Mouse (Mus musculus): Measurements from ENCODE around the gene Rsbn1l.
"Not testable (repeated sequence)": the region's sequence is repeated elsewhere in the genome, so short reads cannot be mapped to it uniquely, and the experiment has no call there.

Rsbn1l gene

DNA sequence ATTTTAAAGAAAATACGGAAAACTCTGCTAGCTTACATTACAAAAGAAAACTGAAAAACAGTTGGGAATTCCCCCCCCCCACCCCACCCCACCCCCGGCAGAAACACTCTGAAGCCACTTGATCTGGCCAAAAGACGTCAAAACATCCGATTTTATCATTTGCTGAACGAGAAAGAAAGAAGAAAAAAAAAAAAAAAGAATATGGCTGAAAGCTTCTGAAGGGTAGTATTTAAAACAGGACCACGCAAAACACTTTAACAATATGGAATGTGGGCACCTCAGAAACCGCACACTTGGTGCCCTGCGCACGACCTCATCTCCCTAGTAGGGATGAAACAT lies 5.7 kb downstream of the Rsbn1l start:
- no peak for DNase-seq (ENCODE audit: low read depth, low spot score)

DNA sequence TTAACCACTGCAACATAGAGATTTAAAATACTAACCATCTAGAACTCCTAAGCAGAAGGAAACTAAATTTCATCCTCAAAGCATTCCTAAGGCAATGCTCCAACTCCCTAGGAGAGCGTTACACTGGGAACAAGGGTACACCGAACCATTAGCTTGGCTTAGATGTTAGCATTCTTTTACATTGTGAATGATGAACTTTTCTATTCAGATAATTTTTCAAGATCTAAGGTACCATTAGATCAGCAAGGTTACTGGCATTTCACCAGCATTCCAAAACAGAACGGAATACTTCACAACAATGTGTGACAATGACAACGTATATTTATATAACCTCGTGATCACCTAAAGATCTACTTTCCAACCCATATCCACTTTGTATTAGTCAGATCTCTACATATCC lies 6.1 kb downstream of the Rsbn1l start:
- no peak for DNase-seq (ENCODE audit: low read depth, low spot score)

DNA sequence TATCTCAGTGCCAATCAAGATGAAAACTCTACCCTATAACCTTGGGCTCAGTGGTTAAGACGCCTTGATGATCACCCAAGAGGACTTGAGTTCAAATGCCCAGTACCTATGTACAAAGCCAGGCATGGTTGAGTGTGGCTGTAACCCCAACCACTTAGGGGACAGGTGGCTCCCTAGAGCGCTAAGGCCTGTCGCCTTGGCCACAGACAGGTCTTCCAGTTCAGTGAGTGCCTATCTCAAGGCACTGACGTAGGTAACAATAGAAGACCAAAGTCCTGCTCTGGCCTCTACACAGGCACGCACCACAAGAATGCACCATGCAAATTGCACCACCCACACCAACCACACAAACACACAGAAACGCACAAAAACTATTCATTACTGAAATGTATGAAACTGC lies 9.3 kb downstream of the Rsbn1l start:
- no peak for DNase-seq (ENCODE audit: low read depth, low spot score)

DNA sequence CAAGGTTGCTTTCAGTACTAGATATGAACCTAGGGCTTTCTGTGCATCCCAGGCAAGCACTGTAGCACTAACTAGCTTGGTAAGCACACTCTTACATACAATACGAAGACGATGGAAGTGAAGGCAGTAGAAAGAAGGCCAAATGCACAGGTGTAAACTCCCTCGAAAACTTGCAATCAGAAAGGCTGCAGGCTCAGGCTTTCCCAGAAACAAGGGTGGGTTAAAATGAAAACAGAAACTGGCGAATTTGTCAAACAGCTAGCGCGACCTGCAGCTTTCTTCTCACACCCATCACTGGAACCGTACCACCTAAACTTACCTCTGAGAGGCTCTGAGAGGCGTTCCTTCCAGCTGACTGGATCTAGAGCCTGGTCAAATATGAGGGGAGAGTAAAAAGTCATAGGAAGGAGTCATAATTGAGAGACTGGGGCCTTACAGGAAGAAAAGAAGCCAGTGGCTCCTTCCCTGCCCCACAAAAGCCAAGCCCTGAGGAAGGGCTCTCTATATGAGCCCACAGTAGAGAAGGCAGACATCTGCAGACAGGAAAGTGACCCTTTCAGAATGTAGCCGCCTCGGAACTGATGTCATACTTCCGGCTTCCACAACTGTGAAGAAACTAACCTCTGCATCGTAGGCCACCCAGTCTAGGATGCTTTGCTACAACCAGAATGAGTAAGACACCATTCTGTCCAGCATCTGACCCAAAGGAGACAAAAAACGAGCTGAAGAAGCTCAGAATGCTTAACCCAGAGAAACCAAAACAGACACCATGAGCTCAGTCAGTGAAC lies 11.0 kb downstream of the Rsbn1l start:
- DNase-seq (ENCODE audit: low read depth, low spot score) = no peak

DNA sequence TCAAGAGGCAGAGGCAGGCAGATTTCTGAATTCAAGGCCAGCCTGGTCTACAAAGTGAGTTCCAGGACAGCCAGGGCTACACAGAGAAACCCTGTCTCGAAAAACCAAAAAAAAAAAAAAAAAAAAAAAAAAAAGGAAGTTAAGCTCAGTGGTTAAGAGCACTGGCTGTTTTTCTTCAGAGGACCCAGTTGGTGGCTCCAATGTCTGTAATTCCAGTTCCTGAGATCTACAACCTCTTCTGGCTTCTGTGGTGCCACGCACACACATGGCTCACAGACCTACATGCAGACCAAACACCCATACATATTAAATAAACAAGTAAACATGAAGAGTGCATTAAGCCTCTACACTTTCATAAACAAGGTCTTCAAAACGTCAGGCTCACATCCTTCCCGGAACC lies 12.4 kb downstream of the Rsbn1l start:
- not testable (repeated sequence) for DNase-seq (ENCODE audit: low read depth, low spot score)

DNA sequence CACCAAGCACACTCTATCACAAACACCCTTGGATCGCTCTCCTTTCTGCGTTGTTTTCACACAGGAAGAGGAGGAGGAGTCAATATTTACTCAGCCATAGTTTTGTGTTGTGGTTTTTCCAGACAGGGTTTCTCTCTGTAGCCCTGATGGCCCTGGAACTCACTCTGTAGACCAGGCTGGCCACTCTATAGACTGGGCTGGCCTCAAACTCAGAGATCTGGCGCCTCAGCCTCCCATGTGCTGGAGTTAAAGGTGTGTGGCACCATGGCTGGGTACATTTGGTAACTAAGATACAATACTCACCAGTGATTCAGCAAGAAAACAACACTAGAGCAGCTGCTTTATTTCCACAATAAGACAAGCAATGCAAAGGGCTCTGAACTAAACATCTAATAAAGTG lies 13.7 kb downstream of the Rsbn1l start:
- DNase-seq (ENCODE audit: low read depth, low spot score) = no peak

DNA sequence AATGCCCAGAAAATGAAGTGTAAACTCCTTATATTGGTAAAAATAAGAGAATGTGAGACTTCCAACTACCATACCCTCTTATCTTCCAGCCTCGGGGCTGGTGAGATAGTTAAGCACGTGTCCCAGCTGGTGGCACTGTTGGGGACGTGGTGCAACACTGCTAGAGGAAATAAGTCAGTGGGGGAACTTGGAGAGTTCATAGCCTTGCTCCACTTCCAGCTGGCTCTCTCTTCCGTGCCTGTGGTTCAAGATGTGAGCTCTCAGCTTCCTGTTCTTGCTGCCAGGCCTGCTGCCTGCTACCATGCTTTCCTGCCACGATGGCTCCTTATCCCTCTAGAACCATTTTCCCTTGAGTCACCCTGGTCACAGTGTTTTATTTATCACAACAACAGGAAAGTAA lies 15.0 kb downstream of the Rsbn1l start:
- DNase-seq (ENCODE audit: low read depth, low spot score) = no peak

DNA sequence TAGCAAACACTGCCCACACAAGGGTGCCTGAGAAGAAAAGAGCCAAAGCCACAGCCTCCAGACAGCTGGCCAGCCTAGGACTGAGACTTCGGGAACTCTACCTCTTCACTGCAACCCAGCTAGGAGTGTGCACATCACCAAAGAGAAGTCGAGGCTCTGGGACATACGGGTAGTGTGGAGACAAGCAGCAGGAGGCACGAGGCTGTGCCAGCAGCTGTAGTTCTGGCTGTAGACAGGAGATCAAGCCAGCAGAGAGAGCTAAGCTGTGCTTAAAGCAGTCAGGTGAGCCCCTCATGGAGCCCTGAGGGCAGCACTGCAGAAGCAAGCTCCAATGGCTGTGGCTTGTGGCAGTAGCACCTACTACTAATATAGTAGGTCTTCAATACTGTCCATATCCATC lies 15.5 kb downstream of the Rsbn1l start:
- no peak for DNase-seq (ENCODE audit: low read depth, low spot score)

DNA sequence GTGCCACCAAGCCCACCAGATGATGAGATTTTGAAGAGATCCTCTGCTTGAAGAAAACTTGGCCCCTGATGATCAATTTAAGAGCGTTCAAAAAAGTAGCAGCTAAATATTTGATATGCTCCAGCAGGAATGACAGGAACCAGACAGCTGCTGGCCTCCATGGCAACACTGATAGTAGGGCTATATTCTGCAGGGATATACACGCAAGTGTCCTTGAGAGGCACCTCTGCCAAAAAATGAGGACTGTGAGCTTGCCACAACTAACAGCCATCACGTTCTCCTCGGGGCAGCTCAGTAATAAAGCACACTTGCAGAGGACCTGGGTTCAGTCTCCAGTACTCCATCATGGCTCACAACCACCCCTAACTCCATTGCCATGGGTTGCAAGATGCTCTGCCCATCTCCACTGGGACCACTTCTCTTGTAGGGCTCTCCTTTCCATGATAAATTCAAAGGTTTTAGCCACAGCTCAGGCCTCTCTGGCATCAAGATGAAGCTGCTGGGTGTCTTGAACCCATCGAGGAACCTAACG lies 16.1 kb downstream of the Rsbn1l start:
- no peak for DNase-seq (ENCODE audit: low read depth, low spot score)

DNA sequence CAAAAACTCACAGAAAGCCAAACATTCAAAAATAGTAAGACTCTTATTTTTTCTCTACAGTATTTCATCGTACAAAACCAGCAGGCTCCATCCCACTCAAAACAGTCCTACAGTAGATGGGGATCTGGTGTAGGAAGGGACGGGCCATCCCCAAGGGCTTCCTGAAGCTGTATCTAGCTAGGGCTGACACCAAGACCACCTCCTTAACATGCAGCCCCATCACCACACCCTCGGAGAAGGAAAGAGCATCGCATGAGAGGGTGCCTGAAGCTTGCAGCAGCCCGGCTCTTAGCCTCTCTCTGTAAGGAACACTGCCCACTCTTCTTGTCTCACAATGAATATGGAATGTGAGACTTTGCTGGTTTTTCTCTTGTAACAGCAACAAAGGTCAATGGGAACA lies 17.7 kb downstream of the Rsbn1l start:
- no peak for DNase-seq (ENCODE audit: low read depth, low spot score)

DNA sequence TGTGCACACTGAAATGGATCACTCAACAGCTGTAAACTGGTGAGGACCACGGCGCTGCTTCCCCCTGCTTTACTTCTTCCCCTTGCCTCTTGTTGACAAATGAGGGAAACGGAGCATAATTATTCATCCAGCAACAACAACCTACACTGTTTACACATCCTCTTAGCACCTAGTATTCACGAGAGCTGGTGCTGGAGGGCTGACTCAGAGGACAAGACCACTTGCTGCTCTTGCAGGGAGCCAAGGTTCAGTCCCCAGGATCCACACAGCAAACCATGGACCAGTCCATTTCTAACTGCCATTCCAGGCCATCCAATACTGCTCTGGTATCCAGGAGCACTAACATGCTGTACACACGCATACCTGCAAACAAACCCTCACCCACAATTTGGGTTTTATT lies 20.3 kb downstream of the Rsbn1l start:
- no peak for DNase-seq (ENCODE audit: low read depth, low spot score)

DNA sequence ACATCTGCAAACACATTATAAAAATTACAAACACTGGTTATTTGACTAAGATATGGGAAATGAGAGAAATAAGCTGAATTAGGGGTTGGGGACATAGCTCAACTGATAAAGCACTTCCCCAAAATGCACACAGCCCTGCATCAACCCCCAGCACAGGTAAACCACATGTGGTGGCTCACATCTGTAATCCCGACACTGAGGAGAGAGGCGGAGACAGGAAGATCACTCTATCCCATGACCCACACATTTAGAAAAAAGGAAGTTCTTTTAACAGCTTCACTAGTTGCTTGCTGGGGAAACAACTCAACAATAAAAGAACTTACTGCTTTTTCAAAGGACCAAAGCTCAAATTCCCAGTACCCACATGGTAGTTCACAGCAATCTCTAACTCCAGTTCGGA lies 23.6 kb downstream of the Rsbn1l start:
- no peak for DNase-seq (ENCODE audit: low read depth, low spot score)

DNA sequence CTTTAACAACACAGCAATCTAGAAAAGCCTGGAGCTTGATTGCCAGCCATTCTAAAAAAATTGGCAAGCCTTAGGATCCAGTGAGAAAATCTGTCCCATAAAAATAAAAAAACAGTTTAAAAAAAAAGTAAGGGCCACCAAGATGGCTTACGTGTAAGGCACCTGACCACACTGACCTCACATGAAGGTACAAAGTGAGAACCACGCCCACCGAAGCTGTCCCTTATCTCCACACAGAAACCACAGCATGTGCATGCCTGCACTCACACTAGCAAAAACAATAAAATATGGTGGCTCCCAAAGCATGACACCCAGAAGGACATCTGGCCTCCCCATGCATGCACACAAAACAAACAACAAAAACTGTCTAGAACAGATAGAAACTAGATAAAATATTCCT lies 24.9 kb downstream of the Rsbn1l start:
- no peak for DNase-seq (ENCODE audit: low read depth, low spot score)

DNA sequence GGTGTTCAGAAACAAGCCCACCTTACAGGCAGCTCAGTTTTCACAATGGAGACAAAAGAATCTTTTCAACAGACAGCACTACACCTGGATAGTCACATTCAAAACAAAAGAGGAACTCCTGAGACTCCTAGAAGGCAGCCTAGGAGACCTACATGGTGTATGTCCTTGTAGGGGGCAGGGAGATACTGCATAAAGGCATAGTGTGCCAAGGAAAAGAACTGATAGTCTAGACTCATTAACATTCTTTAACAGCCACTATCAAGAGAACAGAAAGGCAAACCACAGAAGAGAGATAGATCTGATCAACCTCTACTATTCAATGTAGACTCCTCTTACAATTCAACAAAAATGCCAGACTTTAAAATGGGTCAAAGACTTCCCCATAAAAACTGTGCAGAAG lies 25.8 kb downstream of the Rsbn1l start:
- DNase-seq (ENCODE audit: low read depth, low spot score) = no peak

DNA sequence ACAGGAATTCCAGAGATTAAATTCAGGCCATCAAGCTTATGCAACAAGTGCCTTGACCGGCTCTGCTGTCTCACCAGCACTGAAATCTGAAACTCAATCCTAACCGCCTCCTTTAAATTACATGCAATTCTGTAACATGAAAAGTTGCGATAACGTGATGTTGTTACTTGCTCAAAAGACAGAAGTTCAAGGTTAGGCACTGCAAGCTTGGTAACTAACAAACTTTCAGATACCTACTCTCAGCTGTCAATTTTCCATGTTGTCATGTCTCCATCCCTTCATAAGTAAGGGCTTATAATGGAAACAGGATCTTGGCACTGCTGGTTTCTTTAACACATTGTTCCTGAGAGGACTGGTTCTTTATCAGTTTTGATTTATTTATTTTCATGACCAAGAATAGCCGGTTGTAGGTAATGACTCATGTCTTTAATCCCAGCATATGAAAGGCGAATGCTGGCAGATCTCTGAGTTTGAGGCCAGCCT lies 26.5 kb downstream of the Rsbn1l start:
- DNase-seq (ENCODE audit: low read depth, low spot score) = no peak

DNA sequence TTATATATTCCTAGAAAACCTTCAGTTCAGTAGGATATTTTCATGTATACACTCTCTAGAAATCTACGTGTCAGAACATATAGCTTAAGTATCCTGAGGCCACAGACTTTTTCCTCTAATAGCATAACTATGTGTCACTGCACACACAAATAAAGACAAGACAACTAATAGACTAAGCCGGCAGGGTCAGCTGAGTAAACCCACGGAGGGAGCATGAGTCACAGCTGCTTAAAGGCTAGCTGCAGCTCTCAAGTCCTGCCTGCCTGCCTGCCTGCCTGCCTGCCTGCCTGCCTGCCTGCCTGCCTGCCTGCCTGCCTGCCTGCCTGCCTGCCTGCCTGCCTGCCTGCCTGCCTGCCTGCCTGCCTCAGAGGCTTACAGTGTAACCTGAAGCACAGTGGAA lies 30.7 kb downstream of the Rsbn1l start:
- no peak for DNase-seq (ENCODE audit: low read depth, low spot score)

DNA sequence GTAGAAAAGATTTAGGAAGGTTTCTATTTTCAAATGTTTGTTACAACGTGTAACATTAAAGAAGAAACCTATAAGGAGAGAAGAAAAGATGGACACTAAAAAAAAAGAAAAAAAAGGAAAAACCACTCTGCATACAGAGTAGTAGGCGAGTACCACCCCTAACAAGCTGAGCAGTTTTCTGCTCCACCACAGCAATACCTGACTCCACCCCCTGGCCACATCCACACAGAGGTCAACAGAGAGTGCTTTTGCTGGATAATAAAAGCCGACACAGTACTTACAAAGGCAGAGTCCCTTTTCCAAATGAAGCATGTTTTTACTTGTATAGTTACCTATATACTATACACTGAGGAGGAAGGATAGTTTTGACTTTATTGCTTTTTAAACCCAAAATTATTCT lies 31.6 kb downstream of the Rsbn1l start:
- no peak for DNase-seq (ENCODE audit: low read depth, low spot score)

DNA sequence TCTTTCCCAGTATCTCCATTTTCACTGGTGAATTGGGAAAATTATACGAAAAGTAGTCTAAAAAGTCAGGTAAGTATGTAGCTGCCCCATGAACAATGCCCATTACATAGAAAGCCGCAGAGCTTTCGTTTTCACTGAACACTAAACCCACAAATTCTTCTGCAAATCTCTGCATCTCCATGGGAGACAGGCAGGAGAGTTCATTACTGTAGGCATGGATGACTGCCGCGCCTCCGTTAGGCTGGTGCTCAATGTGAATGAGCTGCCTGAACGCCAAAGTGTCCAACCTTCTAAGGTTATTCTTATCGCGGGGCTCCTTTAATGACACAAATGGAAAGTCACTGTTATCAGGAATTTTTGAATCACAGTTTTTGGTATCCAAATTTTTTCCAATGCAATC lies 36.6 kb downstream of the Rsbn1l start:
- DNase-seq (ENCODE audit: low read depth, low spot score) = no peak

DNA sequence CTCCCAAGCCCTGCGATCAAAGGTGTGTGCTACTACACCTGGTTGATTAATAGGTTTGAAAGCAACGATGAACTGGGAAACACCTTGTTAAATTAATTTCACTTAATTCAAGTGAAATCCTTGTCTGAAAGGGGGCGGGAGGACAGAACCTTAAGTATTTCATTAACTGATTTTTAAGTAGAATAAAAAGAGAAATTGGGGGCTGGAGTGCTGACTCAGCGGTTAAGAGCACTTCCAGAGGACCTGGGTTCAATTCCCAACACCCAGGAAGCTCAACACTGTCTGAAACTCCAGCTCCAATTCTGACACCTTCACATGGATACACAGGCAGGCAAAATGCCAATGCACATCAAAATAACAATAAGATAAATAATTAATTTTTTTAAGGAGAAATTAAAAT lies 37.2 kb downstream of the Rsbn1l start:
- DNase-seq (ENCODE audit: low read depth, low spot score) = no peak

DNA sequence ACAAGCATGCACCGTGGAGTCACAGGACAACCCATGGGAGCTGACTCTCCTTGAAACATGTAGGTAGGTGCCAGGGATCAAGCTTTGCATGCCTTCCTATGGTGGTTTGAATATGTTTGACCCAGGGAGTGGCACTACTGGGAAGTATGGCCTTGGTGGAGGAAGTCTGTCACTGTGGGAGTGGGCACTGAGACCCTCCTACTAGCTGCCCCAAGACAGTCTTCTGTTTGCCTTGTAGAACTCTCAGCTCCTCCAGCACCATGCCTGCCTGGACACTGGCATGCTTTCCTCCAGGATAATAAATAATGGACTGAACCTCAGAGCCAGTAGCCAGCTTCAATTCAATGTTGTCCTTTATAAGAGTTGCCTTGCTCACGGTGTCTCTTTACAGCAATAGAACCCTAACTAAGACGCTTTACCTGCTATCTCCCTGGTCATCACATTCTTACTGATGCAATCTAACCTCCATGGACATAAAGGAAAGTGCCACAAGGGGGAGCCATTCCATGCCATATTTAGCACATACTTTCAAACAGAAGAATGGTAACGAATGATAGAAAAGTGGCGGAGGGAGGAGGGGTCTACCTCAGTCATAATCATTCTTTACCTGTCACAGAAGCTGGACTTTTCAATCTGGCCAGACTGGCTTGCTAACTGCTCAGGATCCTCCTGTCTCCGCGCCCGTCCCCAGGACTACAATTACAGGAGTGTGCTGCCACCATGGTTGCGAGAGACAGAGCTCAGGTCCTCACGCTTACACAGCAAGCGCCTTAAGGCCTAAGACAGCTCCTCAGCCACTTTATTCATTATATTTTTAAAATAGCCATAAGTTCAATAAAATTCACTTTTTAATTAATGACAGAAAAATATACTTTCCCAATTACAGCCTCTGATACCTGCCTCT lies 42.6 kb downstream of the Rsbn1l start:
- peak; percentile 50 for DNase-seq (ENCODE audit: low read depth, low spot score)

DNA sequence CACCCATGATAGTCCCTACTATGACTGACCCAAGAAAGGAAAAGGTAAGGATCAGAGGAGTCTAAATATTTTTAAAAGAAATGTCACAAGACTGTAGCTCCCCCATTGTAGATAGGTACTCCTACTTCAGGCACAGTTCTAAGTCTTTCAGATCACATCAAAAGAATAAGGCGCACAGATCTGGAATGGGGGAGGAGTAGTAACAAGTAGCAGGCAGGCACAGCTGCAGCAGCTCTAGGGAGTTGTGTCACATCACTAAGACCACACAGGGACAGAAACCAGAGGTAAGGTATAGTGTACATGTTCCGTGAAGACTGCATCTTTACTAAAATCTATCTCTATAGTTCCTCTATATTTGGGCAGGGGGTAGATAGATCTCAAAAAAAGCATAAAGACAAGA lies 44.5 kb downstream of the Rsbn1l start:
- no peak for DNase-seq (ENCODE audit: low read depth, low spot score)

DNA sequence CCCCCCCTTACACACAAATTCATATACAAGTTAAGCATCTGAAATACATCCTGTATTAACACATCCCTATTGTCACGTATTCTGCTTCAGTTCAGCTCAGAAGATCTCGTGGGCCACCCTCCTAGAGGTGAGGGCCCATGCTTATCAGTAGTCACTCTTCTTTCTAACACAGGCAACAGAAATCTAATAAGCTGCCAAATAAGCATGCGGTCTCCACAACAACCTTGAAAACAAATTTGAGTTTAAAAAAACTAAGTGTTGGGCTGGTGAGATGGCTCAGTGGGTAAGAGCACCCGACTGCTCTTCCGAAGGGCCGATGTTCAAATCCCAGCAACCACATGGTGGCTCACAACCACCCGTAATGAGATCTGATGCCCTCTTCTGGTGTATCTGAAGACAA lies 50.0 kb downstream of the Rsbn1l start:
- no peak for DNase-seq (ENCODE audit: low read depth, low spot score)

DNA sequence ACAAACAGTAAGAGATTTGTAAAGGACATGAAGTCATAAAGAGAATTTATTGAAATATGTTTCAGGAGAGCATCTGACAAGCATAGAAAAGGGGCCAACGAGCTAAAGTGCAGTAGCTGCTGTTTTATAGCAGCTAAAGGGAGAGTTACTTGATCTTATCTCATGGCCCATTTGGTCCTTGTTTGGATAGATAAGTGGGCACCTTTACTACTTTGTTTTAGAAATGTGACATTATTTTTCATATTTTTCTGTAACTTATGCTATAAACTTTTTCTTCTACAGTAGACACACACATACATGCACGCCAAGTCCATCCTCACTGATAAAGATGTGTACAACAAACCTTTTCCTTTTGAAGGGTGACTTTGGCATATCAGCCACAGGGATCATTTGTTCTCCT lies 50.8 kb downstream of the Rsbn1l start:
- no peak for DNase-seq (ENCODE audit: low read depth, low spot score)
